Mouse (Mus musculus): ENCODE measurements at regions not wholly inside any gene's neighbourhood (a gene's known extent, or its start where the extent isn't known, plus 50 kb on each side); places are given as distances from the start of the nearest gene placed in this dataset.
"Not testable (repeated sequence)": the region's sequence is repeated elsewhere in the genome, so short reads cannot be mapped to it uniquely, and the experiment has no call there.

DNA sequence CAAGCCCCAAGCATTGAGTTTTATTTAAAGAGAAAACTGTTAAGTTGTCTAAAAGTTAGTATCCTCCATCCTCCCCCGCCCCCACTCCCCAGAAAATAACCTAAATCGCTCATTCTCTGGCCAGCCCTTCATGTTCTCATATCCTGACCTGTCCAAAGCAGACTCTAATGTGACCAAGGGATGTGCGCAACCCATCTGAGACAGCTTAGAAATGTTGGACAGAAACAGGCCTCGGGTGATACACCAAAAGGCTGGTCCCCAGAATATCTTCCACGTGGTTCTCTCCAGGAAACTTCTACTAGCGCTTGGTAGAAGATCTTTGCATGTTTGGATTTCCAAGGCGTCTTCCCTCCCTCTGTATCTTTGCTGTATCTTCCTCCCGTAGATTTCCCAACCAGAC lies 482.8 kb downstream of the Tns1 start:
- no peak for DNase-seq

DNA sequence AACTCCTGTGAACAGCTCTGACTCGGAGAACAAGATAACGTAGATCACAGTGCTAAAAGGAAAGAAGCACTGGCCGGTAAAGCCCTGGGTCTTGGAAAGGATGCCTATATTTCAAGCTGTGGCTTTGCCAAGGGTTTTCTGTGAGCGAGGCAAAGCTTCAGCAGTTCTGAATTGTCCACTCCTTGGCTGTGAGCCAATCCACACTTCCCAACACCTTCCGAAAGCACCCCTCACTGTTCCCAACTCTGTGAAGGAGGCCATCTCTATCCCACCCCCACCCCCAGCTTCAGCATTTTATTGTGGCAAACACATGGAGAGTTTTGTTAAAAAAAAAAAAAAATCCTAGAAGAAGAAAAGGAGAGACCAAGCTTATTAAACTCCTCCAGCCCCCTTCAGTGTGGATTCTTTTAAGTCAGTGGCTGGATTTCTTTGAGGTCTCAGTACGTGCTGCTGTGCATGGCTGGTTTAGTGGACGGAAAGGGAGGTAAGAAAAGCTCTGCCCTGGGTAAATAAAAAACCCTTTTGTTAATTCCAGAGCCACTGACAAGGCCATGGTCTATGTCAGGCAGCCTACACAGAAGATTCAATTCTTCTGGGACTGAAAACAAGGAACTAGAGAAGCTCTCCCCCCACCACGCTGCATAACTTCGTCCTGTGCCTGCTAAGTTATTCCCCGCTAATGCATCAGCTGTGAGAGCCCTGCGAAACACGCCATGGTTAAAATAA lies 483.4 kb downstream of the Tns1 start:
- peak; percentile 60 for DNase-seq

DNA sequence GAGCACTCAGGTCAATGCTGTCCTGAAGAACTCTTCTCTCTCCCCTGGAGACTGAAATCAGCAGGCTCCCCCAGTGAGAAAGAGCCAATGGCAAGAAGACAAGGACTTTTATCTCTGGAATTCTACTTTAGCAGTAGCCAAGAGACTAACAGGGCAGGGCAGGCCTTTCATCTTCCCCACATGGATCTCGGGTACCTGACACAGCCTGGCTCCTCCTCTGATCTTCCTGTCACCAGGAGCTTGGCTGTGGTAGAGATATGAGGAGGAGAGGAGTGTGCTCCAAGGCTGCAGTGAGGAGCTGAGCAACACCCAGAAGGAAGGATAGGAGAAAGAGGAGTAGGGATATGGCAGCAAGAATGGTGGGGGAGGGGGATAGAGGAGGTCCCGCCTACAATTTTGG lies 488.5 kb downstream of the Tns1 start:
- DNase-seq, result no peak

DNA sequence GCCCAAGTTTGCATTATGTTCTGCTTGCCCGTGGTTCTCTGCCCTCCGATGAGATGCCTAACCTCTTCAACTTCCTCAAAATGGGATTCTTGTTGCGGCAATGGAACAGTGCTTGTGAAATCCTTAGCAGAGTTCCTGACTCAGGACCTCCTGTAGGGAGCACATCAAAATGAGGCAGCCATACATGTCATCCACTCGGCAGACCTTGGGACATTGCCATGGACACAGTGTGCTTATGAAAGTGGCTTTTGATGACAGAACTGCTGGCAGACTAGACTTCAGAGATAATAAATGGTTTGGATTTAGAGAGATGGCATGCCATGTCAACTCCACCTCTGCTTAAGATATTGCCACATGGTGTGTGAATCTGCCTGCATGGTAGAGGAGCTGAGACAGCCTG lies 489.4 kb downstream of the Tns1 start:
- no peak for DNase-seq

DNA sequence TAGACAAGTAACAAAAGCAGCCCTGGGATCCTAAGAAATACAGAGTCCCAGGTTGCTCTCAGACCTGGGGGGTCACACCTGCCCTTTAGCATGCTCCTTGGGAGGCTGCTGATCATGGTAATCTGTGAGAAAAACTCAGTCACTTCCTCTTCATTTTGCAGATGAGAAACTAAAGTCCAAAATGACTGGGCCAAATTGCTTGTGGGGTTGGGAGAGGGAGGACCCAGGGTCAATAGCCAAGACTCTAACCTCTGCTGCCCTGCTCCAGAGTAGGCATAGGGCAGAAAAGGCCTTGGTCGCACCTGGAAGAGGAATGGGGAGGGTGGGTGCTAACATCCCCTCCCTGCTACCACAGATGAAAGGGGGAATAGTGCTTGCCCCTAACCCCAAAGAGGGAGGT lies 491.2 kb downstream of the Tns1 start:
- DNase-seq, result no peak

DNA sequence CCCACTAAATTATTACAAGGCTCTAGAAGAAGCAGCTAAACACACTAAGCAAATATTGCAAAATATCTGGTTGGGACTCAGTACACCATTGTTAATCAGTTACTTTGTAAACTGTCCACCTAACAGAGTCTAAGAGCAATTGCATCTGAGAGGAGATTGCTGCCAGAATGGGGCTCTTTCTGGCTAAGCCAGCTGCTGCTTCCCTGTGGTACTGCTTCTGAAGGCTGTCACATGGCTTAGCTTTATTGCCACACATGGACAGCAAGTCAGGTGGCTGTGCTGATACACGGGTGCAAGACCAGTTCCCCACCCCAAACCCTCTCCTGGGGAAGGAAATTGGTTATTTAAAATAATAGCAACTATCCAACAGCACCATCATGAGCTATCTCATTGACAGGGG lies 493.9 kb downstream of the Tns1 start:
- no peak for DNase-seq

DNA sequence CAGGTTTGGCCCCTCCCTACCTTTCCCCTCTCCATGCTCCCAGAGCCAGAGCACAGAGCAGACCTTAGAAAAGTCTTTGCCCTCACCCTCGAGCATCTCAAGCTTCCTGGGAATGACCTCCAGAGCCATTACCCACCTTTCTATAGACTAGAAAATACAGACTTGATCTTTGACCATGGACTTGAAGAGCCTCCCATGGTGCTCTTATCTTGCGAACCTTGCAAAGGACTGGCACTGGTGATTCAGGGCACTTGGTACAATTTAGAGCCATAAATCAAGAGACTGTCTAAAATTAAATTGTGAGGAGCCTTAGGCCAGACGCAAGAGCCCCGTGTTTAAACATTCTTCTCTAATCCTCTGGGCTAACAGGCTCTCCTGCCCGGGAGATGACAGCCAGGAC lies 498.9 kb downstream of the Tns1 start:
- no peak for DNase-seq

DNA sequence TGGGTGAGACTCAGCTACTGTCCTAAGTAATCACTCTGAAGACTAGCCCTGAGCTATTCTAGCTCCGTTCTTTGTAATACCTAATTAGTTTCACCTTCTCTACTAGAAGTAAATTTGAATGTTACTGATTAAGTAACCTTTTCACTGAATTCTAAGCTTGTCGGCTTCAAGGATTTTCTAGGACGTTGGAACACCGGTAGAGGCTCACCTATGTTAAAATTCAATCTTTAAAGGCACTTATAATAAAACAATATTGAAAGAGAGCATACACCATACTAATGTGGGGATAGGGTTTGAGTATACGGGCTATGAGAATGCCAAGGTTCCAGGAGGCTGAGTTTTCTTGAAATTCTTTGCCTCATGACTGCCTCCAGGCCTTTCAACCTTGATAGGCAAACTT lies 503.1 kb downstream of the Tns1 start:
- not testable (repeated sequence) for DNase-seq

DNA sequence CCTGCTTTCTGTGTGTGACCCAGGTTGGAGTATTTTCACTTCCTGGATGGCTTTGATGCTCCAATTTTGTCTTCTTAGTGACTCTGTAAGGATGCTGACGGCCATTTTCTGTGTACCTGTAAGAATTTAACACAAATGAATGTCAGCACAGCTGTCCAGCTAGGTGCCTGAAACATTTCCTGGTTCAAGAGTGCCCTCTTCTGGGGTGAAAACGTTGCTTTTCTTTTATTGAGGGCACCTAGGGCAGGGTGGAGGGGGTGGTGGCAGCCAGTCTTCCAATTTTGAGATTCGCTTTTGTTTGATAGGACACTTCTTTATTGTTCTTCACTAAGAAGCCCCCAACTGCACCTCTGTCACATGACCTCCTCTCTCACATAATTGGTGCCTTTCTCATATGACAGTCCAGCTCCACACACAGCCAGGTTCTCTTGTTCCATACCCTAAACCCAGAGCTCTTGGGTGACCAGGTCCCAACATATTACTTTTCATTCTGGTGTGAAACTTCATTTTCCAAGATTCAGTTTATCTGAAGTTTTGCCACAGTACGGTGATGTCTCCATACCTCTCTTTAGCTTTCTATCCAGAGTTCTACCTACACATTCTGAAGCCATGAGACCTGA lies 505.6 kb downstream of the Tns1 start:
- peak; percentile 73 for DNase-seq

DNA sequence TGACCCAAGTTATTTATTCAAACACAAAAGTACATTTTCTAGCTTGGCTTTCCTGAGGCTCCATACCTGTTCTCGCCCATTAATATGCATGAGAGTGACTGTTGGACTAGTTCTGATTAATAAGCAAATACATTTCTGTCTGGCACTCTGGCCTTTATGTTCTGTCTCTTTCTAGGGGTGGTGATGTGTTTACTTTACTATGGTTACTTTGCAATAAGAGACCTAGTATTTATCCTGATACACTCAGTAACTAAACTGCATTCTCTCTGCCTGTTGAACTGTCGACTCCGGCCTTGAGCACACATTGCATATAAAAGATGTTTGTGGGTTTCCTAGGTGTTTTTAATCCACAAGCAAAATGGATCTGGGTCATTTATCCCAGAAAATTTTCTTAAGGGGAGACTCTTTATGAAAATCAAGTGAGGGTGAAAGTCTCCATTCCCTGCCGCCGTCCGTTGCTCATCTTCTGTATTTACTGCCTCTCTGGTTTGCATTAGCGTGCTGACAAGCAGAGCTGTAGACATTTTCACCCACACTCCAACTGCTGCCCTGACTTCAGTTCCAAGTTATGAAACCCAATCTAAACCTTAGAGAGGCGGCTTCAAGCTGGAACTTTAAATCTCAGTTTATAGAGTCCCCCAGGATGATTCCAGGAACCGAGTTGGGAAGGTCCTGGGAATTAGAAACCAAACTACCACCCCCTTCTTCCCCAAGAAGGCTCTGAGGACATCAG lies 530.4 kb downstream of the Tns1 start:
- DNase-seq, result no peak

DNA sequence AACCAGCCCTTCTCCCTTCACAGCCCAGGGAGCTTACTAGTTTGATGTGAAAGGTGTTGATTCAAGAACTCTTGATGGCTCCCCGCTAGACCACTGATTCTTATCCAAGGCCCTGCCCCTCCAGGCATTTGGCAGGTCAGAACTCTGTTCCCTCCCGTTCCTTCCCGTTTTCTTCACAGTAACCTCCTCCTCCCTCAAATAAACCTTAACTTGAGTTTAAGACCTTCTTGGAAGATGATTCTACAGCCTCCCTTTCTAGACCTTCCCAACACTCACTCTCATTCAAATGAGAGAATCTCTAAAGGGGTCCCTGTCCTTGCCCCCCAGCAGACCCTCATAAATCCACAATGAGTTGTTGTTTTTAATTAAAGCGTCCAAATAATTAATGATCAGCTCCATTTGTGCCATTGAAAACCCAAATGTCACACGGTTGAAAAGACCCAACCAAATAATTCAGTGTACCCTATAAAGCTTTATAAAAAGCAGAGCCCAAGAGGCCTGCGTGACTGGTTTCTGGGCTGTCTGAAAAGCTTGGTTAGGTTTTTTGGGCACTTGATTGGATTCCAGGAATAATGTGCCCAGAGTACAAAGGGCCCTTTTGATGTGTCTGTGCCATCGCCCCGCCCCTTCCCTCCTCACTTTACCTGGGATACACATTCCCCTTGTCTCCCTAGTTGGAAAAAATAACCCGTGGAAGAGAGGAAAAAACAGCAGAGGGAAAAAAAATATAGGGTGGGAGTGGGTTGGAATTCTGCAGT lies 532.7 kb downstream of the Tns1 start:
- no peak for DNase-seq

DNA sequence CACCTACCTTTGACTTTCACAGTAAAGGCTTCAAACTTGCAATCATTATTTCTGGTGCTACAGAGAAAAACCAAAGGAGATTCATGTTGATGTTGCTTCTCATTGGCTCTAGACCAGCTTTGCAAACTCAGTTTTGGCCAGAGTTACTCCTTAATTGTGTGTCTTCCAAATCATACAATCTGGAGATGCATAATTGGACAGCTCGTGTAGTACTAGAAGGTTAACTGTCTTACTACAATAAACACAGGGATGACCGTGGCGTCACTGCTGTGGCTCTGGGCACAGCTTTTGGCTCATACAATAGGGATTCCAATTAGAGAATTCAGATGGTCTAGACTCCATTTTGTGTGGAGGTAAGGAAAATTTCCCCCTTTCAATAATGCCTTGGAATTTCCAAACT lies 544.6 kb downstream of the Tns1 start:
- DNase-seq, result no peak

DNA sequence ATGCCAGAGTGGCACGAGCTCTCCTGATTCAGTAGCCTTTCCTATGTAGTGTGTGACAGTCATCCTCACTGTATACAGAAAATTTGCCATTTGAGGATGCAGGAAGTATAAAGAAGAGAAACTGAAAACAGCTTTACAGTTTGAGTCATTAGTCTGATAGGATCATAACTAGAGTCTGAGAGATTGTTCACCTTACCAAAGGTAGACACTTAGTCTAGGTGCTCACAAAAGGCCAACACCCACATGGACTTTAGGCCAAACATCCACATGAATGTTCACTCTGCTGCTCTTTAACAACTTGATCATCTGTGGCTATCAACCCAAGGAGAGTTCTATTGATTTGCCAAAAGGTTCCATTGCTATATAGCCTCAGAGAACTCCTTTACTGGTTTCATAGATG lies 547.2 kb downstream of the Tns1 start:
- no peak for DNase-seq

DNA sequence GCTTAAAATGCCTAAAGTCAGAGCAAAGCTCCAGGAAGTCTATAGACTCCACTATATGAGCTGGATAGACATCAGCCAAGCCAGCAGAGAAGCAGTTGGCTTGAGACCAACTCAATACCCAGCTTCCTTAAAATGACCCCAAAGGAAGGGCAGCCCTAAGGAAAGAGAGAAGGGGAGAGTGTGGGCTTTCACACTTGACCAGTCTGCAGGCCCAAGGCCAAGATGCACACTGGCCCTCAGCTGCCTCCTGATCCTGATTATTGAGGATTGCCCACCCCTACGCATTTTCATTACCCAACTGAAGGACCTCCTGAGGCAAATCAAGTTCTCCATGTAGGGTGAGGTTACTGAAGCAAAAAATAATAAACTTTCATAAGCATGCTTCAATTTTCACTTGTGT lies 548.6 kb downstream of the Tns1 start:
- no peak for DNase-seq

DNA sequence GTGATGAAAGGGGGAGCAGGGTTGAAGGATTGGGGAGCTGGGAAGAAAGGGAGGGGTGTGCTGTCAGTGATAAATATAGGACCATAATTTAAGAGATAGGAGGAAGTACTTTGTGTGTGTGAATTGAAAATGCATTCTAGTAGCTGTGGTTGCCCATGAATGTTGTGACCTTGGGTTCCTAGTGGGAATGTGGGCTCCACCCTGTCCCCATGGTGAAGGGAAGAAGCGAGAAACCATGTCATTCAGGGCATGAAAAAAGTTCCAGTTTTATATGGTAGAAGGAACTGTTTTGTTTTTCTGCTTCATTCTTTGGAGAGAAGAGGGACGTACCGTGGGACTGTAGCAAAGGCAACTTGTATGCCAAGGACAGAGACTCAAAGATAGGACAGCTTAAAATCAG lies 553.3 kb downstream of the Tns1 start:
- no peak for DNase-seq

DNA sequence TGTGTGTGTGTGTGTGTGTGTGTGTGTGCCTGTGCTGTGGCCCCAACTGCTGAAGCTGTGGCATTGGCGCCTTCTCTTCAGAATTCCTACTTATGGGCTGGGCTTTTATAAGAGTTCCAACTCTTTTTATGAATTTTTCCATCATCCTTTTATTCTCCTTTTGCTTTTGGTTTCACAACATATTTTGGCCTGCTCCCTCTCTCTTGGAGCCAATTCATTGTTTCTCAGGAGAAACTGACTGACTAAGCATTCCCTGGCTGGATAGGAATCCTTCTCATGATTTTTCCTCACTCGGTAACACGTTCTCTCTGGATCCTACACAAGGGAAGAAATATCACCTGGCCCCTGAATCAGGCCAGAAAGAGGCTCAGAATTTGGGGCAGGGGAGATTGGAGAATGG lies 551.1 kb upstream of the Tnp1 start:
- no peak for DNase-seq

DNA sequence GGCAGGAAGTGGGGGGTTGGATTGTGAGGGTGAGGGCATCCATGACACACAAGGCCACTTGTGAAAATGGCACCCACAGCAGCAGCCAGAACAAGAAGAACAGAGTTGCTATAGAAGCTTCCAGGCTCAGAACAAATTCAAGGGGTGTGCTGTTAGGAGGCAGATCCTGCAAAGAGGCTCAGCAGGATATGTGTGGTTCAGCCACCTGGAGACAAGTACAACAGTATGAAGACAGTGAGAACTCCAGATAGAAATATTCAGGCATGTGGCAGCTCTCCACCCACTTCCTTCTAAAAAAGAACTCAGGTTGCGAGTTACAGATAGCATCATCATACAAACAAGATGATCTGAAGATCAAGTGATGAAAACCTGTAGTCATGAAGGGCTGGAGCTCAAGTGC lies 544.9 kb upstream of the Tnp1 start:
- no peak for DNase-seq

DNA sequence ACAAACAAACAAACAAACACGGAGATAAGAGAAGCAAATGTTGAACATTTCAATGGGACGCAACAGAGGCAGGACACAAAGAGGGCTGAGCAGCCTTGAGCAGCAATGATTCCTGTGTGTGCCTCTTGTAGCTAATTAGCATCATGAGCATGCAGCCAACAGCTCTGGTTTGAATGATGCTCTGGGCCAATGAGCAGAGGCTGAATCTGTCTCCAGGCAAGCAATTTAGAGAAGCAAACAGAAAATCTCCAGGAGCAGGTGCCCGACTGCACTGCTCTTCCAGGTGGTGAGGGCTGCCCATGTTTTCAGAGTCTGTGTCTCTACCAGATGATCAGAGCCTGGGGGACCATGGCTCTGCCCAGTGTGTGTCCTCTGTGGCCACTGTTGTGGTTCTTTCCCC lies 532.2 kb upstream of the Tnp1 start:
- no peak for DNase-seq

DNA sequence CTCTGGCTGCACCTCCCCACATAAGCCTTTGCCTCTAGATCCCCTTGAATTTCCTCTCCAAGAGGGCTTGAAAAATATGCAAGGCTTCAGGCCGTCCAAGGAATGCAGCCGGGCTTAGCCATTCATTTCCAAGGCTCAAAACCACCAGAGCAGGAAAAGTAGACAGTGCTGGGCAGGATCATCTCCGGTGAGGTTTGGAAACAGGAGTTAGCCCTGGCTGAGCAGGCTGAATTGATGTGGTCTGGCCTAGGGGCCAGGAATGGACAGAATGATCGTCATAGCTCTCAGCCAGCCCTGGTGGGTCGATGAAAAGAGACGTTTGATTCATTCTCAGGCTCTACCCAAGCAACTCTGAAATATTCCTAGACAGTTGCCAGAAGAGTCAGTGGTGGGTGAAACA lies 529.7 kb upstream of the Tnp1 start:
- DNase-seq, result no peak

DNA sequence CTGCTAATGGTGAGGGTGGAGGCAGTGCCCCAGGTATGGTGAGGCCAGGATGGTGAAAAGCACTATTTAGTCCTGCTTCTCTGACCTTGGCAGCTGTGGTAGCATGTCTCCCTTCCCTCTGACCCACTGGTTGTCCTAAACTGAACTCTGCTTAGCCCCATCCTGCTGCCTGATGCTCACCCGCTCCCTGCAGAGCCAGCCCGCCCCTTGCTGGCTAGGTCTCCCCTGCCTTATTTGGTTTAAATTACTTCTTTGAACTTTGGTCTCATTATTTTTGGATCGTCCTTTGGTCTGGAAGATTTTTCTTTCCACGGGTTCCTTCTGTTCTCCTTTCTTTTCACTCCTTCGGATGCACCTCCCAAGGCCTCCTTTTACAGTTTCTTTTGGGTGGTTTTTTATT lies 525.7 kb upstream of the Tnp1 start:
- DNase-seq, result no peak

DNA sequence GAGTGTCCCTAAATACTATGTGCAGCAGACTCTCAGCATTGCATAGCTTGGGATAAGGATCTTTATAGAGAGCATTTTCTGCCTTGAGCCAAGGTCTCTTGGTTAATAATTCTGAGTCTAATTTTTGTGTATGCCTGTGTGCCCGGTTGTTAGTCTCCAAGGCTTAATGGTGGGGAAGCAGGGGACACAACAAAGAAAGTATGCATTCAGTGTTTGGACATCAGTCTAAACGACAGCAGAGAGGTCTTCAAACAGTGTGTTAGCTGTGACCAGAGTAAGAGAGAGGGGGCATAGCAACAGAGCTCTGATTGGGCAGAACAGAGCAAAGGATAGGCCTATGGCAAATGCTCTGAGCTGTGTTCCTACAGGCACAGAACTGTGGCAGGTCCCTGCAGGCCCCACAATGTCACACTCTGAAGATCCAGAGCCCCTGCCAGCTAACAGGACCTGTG lies 522.7 kb upstream of the Tnp1 start:
- peak; percentile 41 for DNase-seq

DNA sequence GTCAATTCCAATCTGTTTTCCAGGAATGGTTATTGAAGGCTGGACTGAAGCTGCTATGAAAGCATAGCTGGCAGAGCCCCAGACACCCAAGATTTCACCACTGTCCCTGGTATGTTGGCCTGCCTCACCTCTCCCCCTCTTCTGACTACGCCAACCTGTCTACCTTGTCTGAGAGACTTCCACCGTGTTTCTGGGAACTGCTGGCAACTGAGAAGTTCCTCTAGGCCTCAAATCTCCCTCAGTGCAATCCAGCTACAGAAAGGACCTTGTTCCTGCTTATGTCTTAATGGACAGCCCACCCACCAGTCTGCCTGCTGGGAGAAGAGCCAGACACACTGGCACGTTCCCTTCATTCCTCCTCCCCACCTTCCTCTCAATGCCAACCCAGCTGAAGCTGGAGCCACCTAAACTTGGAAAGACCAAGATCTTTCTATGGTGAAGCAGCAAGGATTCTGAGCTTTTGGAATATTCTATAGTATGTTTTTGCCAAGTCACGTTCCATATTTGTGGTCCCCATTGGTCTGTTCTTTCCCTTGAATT lies 520.1 kb upstream of the Tnp1 start:
- DNase-seq, result no peak

DNA sequence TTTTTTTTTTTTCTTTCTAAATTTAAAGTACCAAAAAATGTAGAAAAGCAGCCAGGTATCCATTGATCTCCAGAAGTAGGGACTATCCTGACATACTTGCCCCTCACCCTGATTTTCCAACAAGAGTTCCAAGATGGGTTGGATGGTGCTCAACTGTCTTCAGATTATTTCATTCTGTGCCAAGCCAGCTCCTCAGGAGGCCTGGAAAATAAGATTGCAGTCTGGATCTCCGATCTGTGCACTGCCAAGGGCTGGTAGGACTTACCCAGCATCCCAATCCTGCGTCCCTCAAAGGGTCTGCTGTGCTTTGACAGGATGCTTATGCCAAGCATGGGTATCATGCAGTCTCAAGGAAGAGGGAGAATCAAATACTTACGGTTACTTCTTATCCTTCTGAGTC lies 517.8 kb upstream of the Tnp1 start:
- DNase-seq, result no peak

Measured in embryo, embryonic 11 days (tissue).